Mouse (Mus musculus) retina, postnatal 7 days (tissue): ENCODE data around the gene Wnt3.

ENCODE experiments used
- DNase-seq: peaks from one replicate; pipeline ENCODE4 v3.0.0-alpha.2; 2012; ENCODE audit warnings: low read depth, low spot score

Wnt3 gene

GRCm38 (mm10) chr11:103840834-103841233, 66.9 kb downstream of the Wnt3 start:
- DNase-seq: no peak

- no peak for DNase-seq
Observed at GRCm38 (mm10) chr11:103848287-103848686, 74.3 kb downstream of the Wnt3 start.

GRCm38 (mm10) chr11:103852590-103853283, 78.8 kb downstream of the Wnt3 start:
- no peak for DNase-seq

GRCm38 (mm10) chr11:103853284-103853920, 79.5 kb downstream of the Wnt3 start:
- peak; percentile 46 for DNase-seq

- DNase-seq: peak; percentile 38
Observed at GRCm38 (mm10) chr11:103854294-103854693, 80.3 kb downstream of the Wnt3 start.

GRCm38 (mm10) chr11:103856641-103857040, 82.7 kb downstream of the Wnt3 start:
- DNase-seq: no peak

GRCm38 (mm10) chr11:103858760-103859159, 84.8 kb downstream of the Wnt3 start:
- DNase-seq: no peak

GRCm38 (mm10) chr11:103859933-103860610, 86.1 kb downstream of the Wnt3 start:
- DNase-seq: no peak

- no peak for DNase-seq
Observed at GRCm38 (mm10) chr11:103862951-103863350, 89.0 kb downstream of the Wnt3 start.

GRCm38 (mm10) chr11:103864486-103864885, 90.5 kb downstream of the Wnt3 start:
- no peak for DNase-seq

GRCm38 (mm10) chr11:103865346-103865745, 91.4 kb downstream of the Wnt3 start:
- no peak for DNase-seq
